Mouse (Mus musculus): ENCODE data around the gene Fcer1g. TPM values are rescaled to one million over a fixed set of nuclear protein-coding genes. Genes with fewer than 3 reads are reported as not detected.

The Fcer1g gene
- total and polyA plus RNA-seq, 2 experiments from 2014 or later, result 24.6 to 60.5 TPM

- TF ChIP-seq EP300 (IDR thresholded peaks at IDR 0.05; ENCODE audit: low read depth) (no peak), CTCF (IDR thresholded peaks at IDR 0.05; ENCODE audit: low read depth) (no peak)
- Histone ChIP-seq H3K27me3 (ENCODE audit: control insufficient read depth, insufficient read depth, low read length) (no peaks in the 10 kb centered on the region), H3K4me3 (ENCODE audit: low read depth, low read length) (no peak overlapping the region), H3K4me1 (ENCODE audit: control insufficient read depth, insufficient read depth) (0 out of 2 replicates have a peak, but pooled peaks cover 6% of the 10 kb centered on the region), H3K36me3 (replicated peaks; ENCODE audit: control insufficient read depth, insufficient read depth, low read length) (peaks cover 45% of the 10 kb centered on the region), H3K4me2 (ENCODE audit: low read depth, low read length) (no peak overlapping the region), H3K9me3 (replicated peaks; ENCODE audit: control insufficient read depth, low read length) (no peaks in the 10 kb centered on the region), H3K27ac (ENCODE audit: low read depth) (no peak overlapping the region), H3K9ac (replicated peaks; ENCODE audit: low read depth, low read length) (no peak overlapping the region)
- no peak for DNase-seq (ENCODE audit: low spot score)
- ATAC-seq (ENCODE audit: insufficient read depth, low read depth), result no peak
- 61% methylated on average over 12 of the region's 12 CpGs for WGBS
Measured at GRCm38 (mm10) chr1:171232800-171233730, 1.1 kb downstream of the Fcer1g start.

GRCm38 (mm10) chr1:171232348-171232747, 1.8 kb downstream of the Fcer1g start:
- H3K4me3 ChIP-seq (ENCODE audit: low read depth, low read length), result no peak overlapping the region
- no peak overlapping the region for H3K4me2 ChIP-seq (ENCODE audit: low read depth, low read length)
- no peaks in the 10 kb centered on the region for H3K9me3 ChIP-seq (replicated peaks; ENCODE audit: control insufficient read depth, low read length)
- 78% methylated on average over 5 of the region's 5 CpGs for WGBS
- H3K27me3 ChIP-seq (ENCODE audit: control insufficient read depth, insufficient read depth, low read length), result no peaks in the 10 kb centered on the region
- peaks cover 38% of the 10 kb centered on the region for H3K36me3 ChIP-seq (replicated peaks; ENCODE audit: control insufficient read depth, insufficient read depth, low read length)
- 0 out of 2 replicates have a peak, but pooled peaks cover 6% of the 10 kb centered on the region for H3K4me1 ChIP-seq (ENCODE audit: control insufficient read depth, insufficient read depth)
- no peak overlapping the region for H3K9ac ChIP-seq (replicated peaks; ENCODE audit: low read depth, low read length)
- H3K27ac ChIP-seq (ENCODE audit: low read depth), result no peak overlapping the region
- no peak for TF ChIP-seq EP300 (IDR thresholded peaks at IDR 0.05; ENCODE audit: low read depth)
- TF ChIP-seq CTCF (IDR thresholded peaks at IDR 0.05; ENCODE audit: low read depth), result no peak
- ATAC-seq (ENCODE audit: insufficient read depth, low read depth) (no peak), DNase-seq (ENCODE audit: low spot score) (no peak)

- Histone ChIP-seq H3K4me1 (ENCODE audit: control insufficient read depth, insufficient read depth) (0 out of 2 replicates have a peak, but pooled peaks cover 6% of the 10 kb centered on the region), H3K4me3 (ENCODE audit: low read depth, low read length) (no peak overlapping the region), H3K9ac (replicated peaks; ENCODE audit: low read depth, low read length) (no peak overlapping the region), H3K4me2 (ENCODE audit: low read depth, low read length) (no peak overlapping the region), H3K27ac (ENCODE audit: low read depth) (no peak overlapping the region), H3K27me3 (ENCODE audit: control insufficient read depth, insufficient read depth, low read length) (no peaks in the 10 kb centered on the region), H3K36me3 (replicated peaks; ENCODE audit: control insufficient read depth, insufficient read depth, low read length) (peaks cover 33% of the 10 kb centered on the region), H3K9me3 (replicated peaks; ENCODE audit: control insufficient read depth, low read length) (no peaks in the 10 kb centered on the region)
- no peak for DNase-seq (ENCODE audit: low spot score)
- TF ChIP-seq EP300 (IDR thresholded peaks at IDR 0.05; ENCODE audit: low read depth) (no peak), CTCF (IDR thresholded peaks at IDR 0.05; ENCODE audit: low read depth) (no peak)
- no peak for ATAC-seq (ENCODE audit: insufficient read depth, low read depth)
- WGBS, result 61% methylated on average over 4 of the region's 4 CpGs
Measured at GRCm38 (mm10) chr1:171231844-171232243, 2.3 kb downstream of the Fcer1g start.

- Histone ChIP-seq H3K9ac (replicated peaks; ENCODE audit: low read depth, low read length) (no peak overlapping the region), H3K4me3 (ENCODE audit: low read depth, low read length) (no peak overlapping the region), H3K36me3 (replicated peaks; ENCODE audit: control insufficient read depth, insufficient read depth, low read length) (peaks cover 17% of the 10 kb centered on the region), H3K27me3 (ENCODE audit: control insufficient read depth, insufficient read depth, low read length) (no peaks in the 10 kb centered on the region), H3K4me2 (ENCODE audit: low read depth, low read length) (no peak overlapping the region), H3K9me3 (replicated peaks; ENCODE audit: control insufficient read depth, low read length) (no peaks in the 10 kb centered on the region), H3K4me1 (ENCODE audit: control insufficient read depth, insufficient read depth) (0 out of 2 replicates have a peak, but pooled peaks cover 1% of the 10 kb centered on the region), H3K27ac (ENCODE audit: low read depth) (no peak overlapping the region)
- no peak for ATAC-seq (ENCODE audit: insufficient read depth, low read depth)
- TF ChIP-seq EP300 (IDR thresholded peaks at IDR 0.05; ENCODE audit: low read depth) (no peak), CTCF (IDR thresholded peaks at IDR 0.05; ENCODE audit: low read depth) (no peak)
- no peak for DNase-seq (ENCODE audit: low spot score)
- 91% methylated on average over 3 of the region's 3 CpGs for WGBS
Measured at GRCm38 (mm10) chr1:171230215-171230614, 4.0 kb downstream of the Fcer1g start.

- WGBS, result 61% methylated on average over 6 of the region's 6 CpGs
- TF ChIP-seq EP300 (IDR thresholded peaks at IDR 0.05; ENCODE audit: low read depth) (no peak), CTCF (IDR thresholded peaks at IDR 0.05; ENCODE audit: low read depth) (no peak)
- no peak overlapping the region for H3K27ac ChIP-seq (ENCODE audit: low read depth)
- H3K27me3 ChIP-seq (ENCODE audit: control insufficient read depth, insufficient read depth, low read length), result no peaks in the 10 kb centered on the region
- H3K9ac ChIP-seq (replicated peaks; ENCODE audit: low read depth, low read length), result no peak overlapping the region
- H3K4me1 ChIP-seq (ENCODE audit: control insufficient read depth, insufficient read depth), result no peaks in the 10 kb centered on the region
- peaks cover 12% of the 10 kb centered on the region for H3K36me3 ChIP-seq (replicated peaks; ENCODE audit: control insufficient read depth, insufficient read depth, low read length)
- ATAC-seq (ENCODE audit: insufficient read depth, low read depth) (no peak), DNase-seq (ENCODE audit: low spot score) (no peak)
- no peak overlapping the region for H3K4me3 ChIP-seq (ENCODE audit: low read depth, low read length)
- no peak overlapping the region for H3K4me2 ChIP-seq (ENCODE audit: low read depth, low read length)
- no peaks in the 10 kb centered on the region for H3K9me3 ChIP-seq (replicated peaks; ENCODE audit: control insufficient read depth, low read length)
Measured at GRCm38 (mm10) chr1:171229750-171230149, 4.4 kb downstream of the Fcer1g start.
